Mouse (Mus musculus) hematopoietic multipotent progenitor cell, adult 10-12 weeks (in vitro differentiated cells): ENCODE results near the gene Piga. TPM values are rescaled to one million over a fixed set of nuclear protein-coding genes. Genes with fewer than 3 reads are reported as not detected.

ENCODE experiments used
- polyA plus RNA-seq: library from polyadenylated mRNA; stranded (reverse); fragments of >175 nt; gene quantifications from 2 replicates; pipeline ENCODE4 v1.2.3, GENCODE M21; 2012; ENCODE audit warnings: low replicate concordance

Piga gene
- polyA plus RNA-seq = 0.34 and 1.3 TPM in 2 replicates

DNA sequence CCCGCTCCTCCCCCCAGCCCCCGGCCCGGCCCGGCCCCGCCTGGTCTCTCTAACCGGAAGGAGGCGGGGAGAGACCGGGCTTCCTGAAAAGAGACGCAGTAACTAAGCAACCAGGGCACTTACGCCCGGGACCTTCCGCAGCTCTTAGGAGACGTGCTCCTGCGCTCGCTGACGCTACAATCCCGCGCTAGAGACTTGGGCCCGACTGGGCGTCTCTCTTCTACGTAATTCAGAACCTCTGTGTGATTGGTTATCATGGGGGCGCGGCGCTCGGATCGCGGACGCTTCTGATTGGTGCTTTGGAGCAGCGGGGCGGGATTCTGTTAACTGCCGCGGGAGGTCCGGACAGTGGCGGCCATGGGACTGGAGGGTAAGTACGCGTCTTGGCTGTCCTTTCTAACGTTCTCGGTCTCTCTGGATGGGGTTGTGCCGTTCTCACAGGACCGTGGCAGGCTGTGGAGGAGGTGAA is at the start of gene Piga:
TSS of gene Piga (plus strand) at position 317 of the 469 bp plus-strand sequence.

DNA sequence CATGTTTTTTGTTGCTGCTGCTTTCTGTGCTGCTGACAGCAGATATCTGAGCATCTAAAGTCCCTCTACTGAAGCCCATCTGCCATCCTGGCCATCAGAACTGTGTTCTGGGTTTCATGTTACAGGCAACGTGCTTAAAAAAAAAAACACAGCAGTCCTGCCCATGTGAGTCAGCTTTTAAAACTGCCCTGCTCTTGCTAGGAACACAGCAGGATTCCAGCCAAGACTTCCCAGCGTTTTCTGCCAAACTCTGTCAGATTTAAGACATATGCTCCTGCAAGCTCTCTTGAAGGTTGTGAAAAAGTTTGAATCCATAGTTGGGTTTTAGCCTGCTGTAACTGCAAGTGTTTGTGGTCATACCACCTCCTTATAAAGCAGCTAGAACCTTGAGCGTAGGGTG is 46.5 kb upstream of the Piga start, which contains the start of gene Vegfd:
TSS of gene Vegfd (plus strand) at position 298 of the 400 bp plus-strand sequence.

DNA sequence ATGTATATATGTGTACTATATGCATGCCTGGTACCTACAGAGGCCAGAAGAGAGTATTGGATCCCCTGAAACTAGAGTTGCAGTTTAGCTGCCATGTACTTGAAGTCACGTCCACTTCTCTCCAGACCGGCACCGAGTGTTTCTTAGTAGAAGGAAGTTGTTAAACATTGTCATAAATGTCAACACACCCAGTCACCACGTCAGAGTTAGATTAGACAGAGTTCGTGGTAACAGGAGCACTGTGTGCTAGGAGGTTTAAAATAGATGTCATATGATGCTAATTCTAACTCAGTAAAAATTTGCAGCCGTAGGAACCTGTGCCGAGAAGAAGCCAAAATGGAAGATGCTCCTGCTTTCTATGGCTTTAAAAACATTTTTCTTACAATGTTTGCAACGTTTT is 17.1 kb downstream of the Piga start, which contains the start of gene Asb11:
TSS of gene Asb11 (plus strand) at position 286 of the 400 bp plus-strand sequence.

Other genes with a start within 250 kb of the Piga start
- 0.09 and 0.28 TPM in 2 replicates for gene Bmx, start 161.6 kb upstream of the Piga start, polyA plus RNA-seq
- gene Pir, start 150.4 kb upstream of the Piga start, polyA plus RNA-seq = 0.25 and 5.9 TPM in 2 replicates
- not detected in 2 replicates for gene Vegfd, start 46.4 kb upstream of the Piga start, polyA plus RNA-seq
- gene Asb11, start 17.2 kb downstream of the Piga start, polyA plus RNA-seq = not detected in 2 replicates
- gene Asb9, start 86.5 kb downstream of the Piga start, polyA plus RNA-seq = not detected in 2 replicates